Mouse (Mus musculus): ENCODE measurements around the gene Amz2. TPM values are rescaled to one million over a fixed set of nuclear protein-coding genes. Genes with fewer than 3 reads are reported as not detected.

Amz2 gene
- polyA plus RNA-seq, 2 experiments: 12.6 to 13.1 TPM

GRCm38 (mm10) chr11:109439829-109440340 is 14.1 kb downstream of the Amz2 start:
- peaks cover 13 to 16% of the 10 kb centered on the region in 2 experiments for H3K4me1 ChIP-seq (replicated peaks; ENCODE audit: control insufficient read depth in 2 of 2, insufficient read depth in 2 of 2, low read length in 1 of 2)
- DNase-seq (ENCODE audit: low read depth in 3 of 3, low spot score in 3 of 3) (peak in 1 of 3 experiments; percentile 31), ATAC-seq (ENCODE audit: insufficient read depth) (peak; percentile 73)
- H3K36me3 ChIP-seq (replicated peaks; ENCODE audit: control insufficient read depth, insufficient read depth, low read depth): no peaks in the 10 kb centered on the region; the same call in 1 of the 2 replicates
- no peaks in the 10 kb centered on the region for H3K9me3 ChIP-seq (ENCODE audit: control insufficient read depth, low read length)
- no peaks in the 10 kb centered on the region for H3K27me3 ChIP-seq (ENCODE audit: control insufficient read depth, insufficient read depth, low read length)
- H3K27ac ChIP-seq: no peak overlapping the region
- 2% methylated on average over 32 of the region's 32 CpGs for WGBS (ENCODE audit: insufficient replicate concordance)
- H3K9ac ChIP-seq (replicated peaks): peak overlapping the region; percentile 62
- peak overlapping the region; percentile 54 to 67 for H3K4me3 ChIP-seq (ENCODE audit: insufficient read depth in 1 of 2, low read depth in 2 of 2, low read length in 2 of 2)
- H3K4me2 ChIP-seq (ENCODE audit: low read depth): peak overlapping the region; percentile 76
- TF ChIP-seq CTCF (IDR thresholded peaks at IDR 0.05; ENCODE audit: low read depth) (peak; percentile 42; the same call in 1 of the 2 replicates), EP300 (IDR thresholded peaks at IDR 0.05; ENCODE audit: low read depth) (no peak)

GRCm38 (mm10) chr11:109440641-109441040 is 14.9 kb downstream of the Amz2 start:
- peak overlapping the region; percentile 54 to 67; a peak in 3 of 4 replicates for H3K4me3 ChIP-seq (ENCODE audit: insufficient read depth in 1 of 2, low read depth in 2 of 2, low read length in 2 of 2)
- peak overlapping the region; percentile 76 for H3K4me2 ChIP-seq (ENCODE audit: low read depth)
- peak overlapping the region; percentile 62 for H3K9ac ChIP-seq (replicated peaks)
- H3K27me3 ChIP-seq (ENCODE audit: control insufficient read depth, insufficient read depth, low read length): no peaks in the 10 kb centered on the region
- no peak for TF ChIP-seq EP300 (IDR thresholded peaks at IDR 0.05; ENCODE audit: low read depth)
- no peak overlapping the region for H3K27ac ChIP-seq
- H3K4me1 ChIP-seq (replicated peaks; ENCODE audit: control insufficient read depth in 2 of 2, insufficient read depth in 2 of 2, low read length in 1 of 2): peaks cover 13 to 16% of the 10 kb centered on the region in 2 experiments
- no peak for DNase-seq (ENCODE audit: low read depth in 3 of 3, low spot score in 3 of 3)
- H3K36me3 ChIP-seq (replicated peaks; ENCODE audit: control insufficient read depth, insufficient read depth, low read depth): no peaks in the 10 kb centered on the region
- no peak for ATAC-seq (ENCODE audit: insufficient read depth)
- WGBS (ENCODE audit: insufficient replicate concordance): 41% methylated on average over 4 of the region's 4 CpGs
- H3K9me3 ChIP-seq (ENCODE audit: control insufficient read depth, low read length): no peaks in the 10 kb centered on the region

GRCm38 (mm10) chr11:109441119-109441518 is 15.4 kb downstream of the Amz2 start:
- Histone ChIP-seq H3K27ac (no peak overlapping the region), H3K4me1 (replicated peaks; ENCODE audit: control insufficient read depth in 2 of 2, insufficient read depth in 2 of 2, low read length in 1 of 2) (peaks cover 16 to 20% of the 10 kb centered on the region in 2 experiments), H3K27me3 (ENCODE audit: control insufficient read depth, insufficient read depth, low read length) (no peaks in the 10 kb centered on the region), H3K36me3 (replicated peaks; ENCODE audit: control insufficient read depth, insufficient read depth, low read depth) (no peaks in the 10 kb centered on the region), H3K9me3 (ENCODE audit: control insufficient read depth, low read length) (no peaks in the 10 kb centered on the region), H3K4me3 (ENCODE audit: insufficient read depth in 1 of 2, low read depth in 2 of 2, low read length in 2 of 2) (no peak overlapping the region), H3K9ac (replicated peaks) (no peak overlapping the region), H3K4me2 (ENCODE audit: low read depth) (no peak overlapping the region)
- no peak for ATAC-seq (ENCODE audit: insufficient read depth)
- WGBS (ENCODE audit: insufficient replicate concordance): 44% methylated on average over 3 of the region's 3 CpGs
- no peak for DNase-seq (ENCODE audit: low read depth in 3 of 3, low spot score in 3 of 3)
- TF ChIP-seq EP300 (IDR thresholded peaks at IDR 0.05; ENCODE audit: low read depth) (no peak), CTCF (IDR thresholded peaks at IDR 0.05; ENCODE audit: low read depth) (peak; percentile 89)

- H3K4me1 ChIP-seq (replicated peaks; ENCODE audit: control insufficient read depth in 2 of 2, insufficient read depth in 2 of 2, low read length in 1 of 2): peaks cover 16 to 20% of the 10 kb centered on the region in 2 experiments
- 39% methylated on average over 5 of the region's 5 CpGs for WGBS (ENCODE audit: insufficient replicate concordance)
These were observed 16.5 kb downstream of the Amz2 start for GRCm38 (mm10) chr11:109442166-109442730.

GRCm38 (mm10) chr11:109443468-109444263 is 17.9 kb downstream of the Amz2 start:
- TF ChIP-seq EP300 (IDR thresholded peaks at IDR 0.05; ENCODE audit: low read depth): peak; percentile 62
- peak; percentile 51 for TF ChIP-seq CTCF (IDR thresholded peaks at IDR 0.05; ENCODE audit: low read depth)
- Histone ChIP-seq H3K4me3 (ENCODE audit: insufficient read depth in 1 of 2, low read depth in 2 of 2, low read length in 2 of 2) (no peak overlapping the region), H3K4me1 (replicated peaks; ENCODE audit: control insufficient read depth in 2 of 2, insufficient read depth in 2 of 2, low read length in 1 of 2) (peaks cover 16 to 20% of the 10 kb centered on the region in 2 experiments), H3K4me2 (ENCODE audit: low read depth) (no peak overlapping the region), H3K27me3 (ENCODE audit: control insufficient read depth, insufficient read depth, low read length) (no peaks in the 10 kb centered on the region), H3K36me3 (replicated peaks; ENCODE audit: control insufficient read depth, insufficient read depth, low read depth) (no peaks in the 10 kb centered on the region), H3K9me3 (ENCODE audit: control insufficient read depth, low read length) (no peaks in the 10 kb centered on the region), H3K27ac (no peak overlapping the region), H3K9ac (replicated peaks) (no peak overlapping the region)
- DNase-seq (ENCODE audit: low read depth in 3 of 3, low spot score in 3 of 3) (no peak), ATAC-seq (ENCODE audit: insufficient read depth) (0 out of 2 replicates have a peak, but pooled peaks have one; percentile 31)
- WGBS (ENCODE audit: insufficient replicate concordance): 58% methylated on average over 8 of the region's 8 CpGs

More at GRCm38 (mm10) chr11:109442166-109442730, 16.5 kb downstream of the Amz2 start:
- Histone ChIP-seq H3K9me3 (ENCODE audit: control insufficient read depth, low read length) (no peaks in the 10 kb centered on the region), H3K36me3 (replicated peaks; ENCODE audit: control insufficient read depth, insufficient read depth, low read depth) (no peaks in the 10 kb centered on the region), H3K27me3 (ENCODE audit: control insufficient read depth, insufficient read depth, low read length) (no peaks in the 10 kb centered on the region), H3K9ac (replicated peaks) (no peak overlapping the region), H3K4me2 (ENCODE audit: low read depth) (no peak overlapping the region), H3K4me3 (ENCODE audit: insufficient read depth in 1 of 2, low read depth in 2 of 2, low read length in 2 of 2) (no peak overlapping the region), H3K27ac (no peak overlapping the region)
- DNase-seq (ENCODE audit: low read depth in 3 of 3, low spot score in 3 of 3) (no peak), ATAC-seq (ENCODE audit: insufficient read depth) (no peak)
- TF ChIP-seq CTCF (IDR thresholded peaks at IDR 0.05; ENCODE audit: low read depth): no peak
- no peak for TF ChIP-seq EP300 (IDR thresholded peaks at IDR 0.05; ENCODE audit: low read depth)

Data from liver, embryonic 14.5 days (tissue).